Mouse (Mus musculus) C2C12 (cell line): ENCODE results near the gene Gm12166.

Experiments used
- CEBPB ChIP-seq: IDR thresholded peaks from one replicate; pipeline ENCODE4 v1.6.1; 2011; ENCODE audit warnings: low read depth, mild to moderate bottlenecking, control low read depth, moderate library complexity
- CTCF ChIP-seq: IDR thresholded peaks from one replicate; pipeline ENCODE4 v1.5.1; 2011; ENCODE audit not compliant: control insufficient read depth, insufficient read depth, insufficient read length
- FOSL1 ChIP-seq: IDR thresholded peaks from one replicate; pipeline ENCODE4 v1.8.0; 2011; ENCODE audit warnings: mild to moderate bottlenecking, low read length; ENCODE audit not compliant: poor library complexity, insufficient read depth, severe bottlenecking
- MAX ChIP-seq: IDR thresholded peaks from one replicate; pipeline ENCODE4 v1.6.1; 2011; ENCODE audit warnings: mild to moderate bottlenecking, control low read depth
- MYOD1 ChIP-seq: IDR thresholded peaks from one replicate; pipeline ENCODE4 v1.6.1; 2011; ENCODE audit warnings: low read depth; ENCODE audit not compliant: control insufficient read depth, insufficient read length
- MYOG ChIP-seq: IDR thresholded peaks from one replicate; pipeline ENCODE4 v1.6.1; 2011; ENCODE audit not compliant: control insufficient read depth, insufficient read length; ENCODE audit errors: extremely low read depth
- USF1 ChIP-seq: IDR thresholded peaks from one replicate; pipeline ENCODE4 v1.6.1; 2011; ENCODE audit warnings: low read depth, mild to moderate bottlenecking, control low read depth, moderate library complexity

- no peak for TF ChIP-seq CTCF
- TF ChIP-seq FOSL1: no peak
- TF ChIP-seq MYOG: no peak
- no peak for TF ChIP-seq MAX
- no peak for TF ChIP-seq MYOD1
- no peak for TF ChIP-seq CEBPB
- TF ChIP-seq USF1: no peak
These were observed 37.1 kb upstream of the Gm12166 start for GRCm38 (mm10) chr11:46089081-46089713.
